Mouse (Mus musculus) C2C12 (cell line): Measurements from ENCODE around the gene Taok1.

Experiments used
- CEBPB ChIP-seq: IDR thresholded peaks from one replicate; pipeline ENCODE4 v1.6.1; 2011; ENCODE audit warnings: low read depth, mild to moderate bottlenecking, control low read depth, moderate library complexity
- CTCF ChIP-seq: IDR thresholded peaks from one replicate; pipeline ENCODE4 v1.5.1; 2011; ENCODE audit not compliant: control insufficient read depth, insufficient read depth, insufficient read length
- FOSL1 ChIP-seq: IDR thresholded peaks from one replicate; pipeline ENCODE4 v1.8.0; 2011; ENCODE audit warnings: mild to moderate bottlenecking, low read length; ENCODE audit not compliant: poor library complexity, insufficient read depth, severe bottlenecking
- MAX ChIP-seq: IDR thresholded peaks from one replicate; pipeline ENCODE4 v1.6.1; 2011; ENCODE audit warnings: mild to moderate bottlenecking, control low read depth
- MYOD1 ChIP-seq: IDR thresholded peaks from one replicate; pipeline ENCODE4 v1.6.1; 2011; ENCODE audit warnings: low read depth; ENCODE audit not compliant: control insufficient read depth, insufficient read length
- MYOG ChIP-seq: IDR thresholded peaks from one replicate; pipeline ENCODE4 v1.6.1; 2011; ENCODE audit not compliant: control insufficient read depth, insufficient read length; ENCODE audit errors: extremely low read depth
- USF1 ChIP-seq: IDR thresholded peaks from one replicate; pipeline ENCODE4 v1.6.1; 2011; ENCODE audit warnings: low read depth, mild to moderate bottlenecking, control low read depth, moderate library complexity

- TF ChIP-seq CTCF (no peak), USF1 (no peak), MAX (no peak), MYOG (no peak), MYOD1 (no peak), CEBPB (no peak), FOSL1 (no peak)
These were observed 19.3 kb upstream of the Taok1 start for GRCm38 (mm10) chr11:77626596-77627535.
